Mouse (Mus musculus) neural tube, embryonic 13.5 days (tissue): ENCODE results near the gene Slc17a5. TPM values are rescaled to one million over a fixed set of nuclear protein-coding genes. Genes with fewer than 3 reads are reported as not detected.

Experiments used
- ATAC-seq: fragments of 200-750 bp; cut with Nextera tagmentation; 2 replicates; pipeline ENCODE4 v1.8.0; 2017; ENCODE audit warnings: low read depth, mild to moderate bottlenecking, moderate TSS enrichment, moderate library complexity
- H3K27ac ChIP-seq: fragments of 300-500 bp; sonication (generic); replicated peaks from 2 replicates; pipeline ENCODE4 v1.5.1; 2015; ENCODE audit warnings: moderate library complexity, mild to moderate bottlenecking, inconsistent platforms
- H3K27me3 ChIP-seq: fragments of 300-500 bp; sonication (generic); 2 replicates; pipeline ENCODE4 v1.6.1; 2015; ENCODE audit warnings: mild to moderate bottlenecking, inconsistent platforms
- H3K36me3 ChIP-seq: fragments of 300-500 bp; sonication (generic); 2 replicates; pipeline ENCODE4 v1.6.1; 2015; ENCODE audit warnings: mild to moderate bottlenecking, inconsistent platforms
- H3K4me1 ChIP-seq: fragments of 300-500 bp; sonication (generic); replicated peaks from 2 replicates; pipeline ENCODE4 v1.6.1; 2015; ENCODE audit warnings: inconsistent platforms
- H3K4me2 ChIP-seq: fragments of 300-500 bp; sonication (generic); 2 replicates; pipeline ENCODE4 v1.6.1; 2015; ENCODE audit warnings: inconsistent platforms, mild to moderate bottlenecking, moderate library complexity
- H3K4me3 ChIP-seq: fragments of 300-500 bp; sonication (generic); 2 replicates; pipeline ENCODE4 v1.5.1; 2015; ENCODE audit warnings: mild to moderate bottlenecking, inconsistent platforms
- H3K9ac ChIP-seq: fragments of 300-500 bp; sonication (generic); 2 replicates; pipeline ENCODE4 v1.6.1; 2015; ENCODE audit warnings: moderate library complexity, mild to moderate bottlenecking, inconsistent platforms
- H3K9me3 ChIP-seq: fragments of 300-500 bp; sonication (generic); 2 replicates; pipeline ENCODE4 v1.6.1; 2016; ENCODE audit warnings: inconsistent platforms
- WGBS: fragments of 180-500 bp; shearing (Covaris S2); methylation state at CpG from one replicate; pipeline ENCODE4 v1.1.7; 2015; 5-methylcytosine and 5-hydroxymethylcytosine counted together
- polyA plus RNA-seq: library from polyadenylated mRNA; unstranded; fragments of >200 nt; fragmentation: Nextera tagmentation; extraction: Ambion mirVana; gene quantifications from 2 replicates; pipeline ENCODE4 v1.2.1, GENCODE M21; 2015

Slc17a5 gene
- polyA plus RNA-seq, 1 experiment from 2014 or later = 15.6 TPM

DNA sequence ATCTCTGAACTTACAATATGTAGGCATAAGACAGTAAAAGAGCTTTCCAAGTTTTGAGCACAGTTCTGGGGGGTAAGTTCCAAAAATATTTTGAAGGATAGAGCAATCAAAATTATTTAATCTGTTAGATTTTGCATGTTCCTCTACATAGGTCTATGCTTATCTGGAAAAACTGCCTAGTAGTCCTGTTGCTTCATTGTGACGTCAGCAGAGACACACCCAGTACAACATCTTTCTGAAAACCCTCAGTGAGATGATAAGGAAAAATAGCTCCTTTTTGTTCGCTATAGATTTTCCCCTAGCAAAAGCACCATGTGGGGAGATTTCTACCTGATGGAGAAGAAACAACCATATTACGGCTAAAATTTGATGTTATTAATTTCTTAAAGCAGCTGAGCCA lies 7.4 kb upstream of the Slc17a5 start:
- Histone ChIP-seq H3K4me1 (no peaks in the 10 kb centered on the region), H3K27me3 (no peaks in the 10 kb centered on the region)
- no peak for ATAC-seq

DNA sequence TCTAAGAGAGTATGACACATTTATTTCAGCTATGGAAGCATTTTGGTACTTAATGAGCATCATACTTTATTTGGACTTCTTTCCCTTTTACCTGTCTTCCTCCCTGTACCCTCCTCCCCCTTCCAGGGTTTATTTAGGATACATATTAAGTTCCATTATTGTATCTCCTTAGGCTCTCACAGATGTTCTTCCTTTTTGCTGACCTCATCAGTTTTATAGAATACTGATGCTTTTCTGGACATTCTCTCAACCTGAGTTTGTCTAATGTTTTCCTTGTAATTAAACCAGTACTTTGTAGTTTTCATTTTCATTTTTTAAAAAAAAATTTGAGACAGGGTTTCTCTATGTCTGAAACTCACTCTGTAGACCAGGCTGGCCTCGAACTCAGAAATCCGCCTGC lies 2.6 kb upstream of the Slc17a5 start:
- ATAC-seq = no peak
- Histone ChIP-seq H3K4me2 (no peak overlapping the region), H3K4me1 (peaks cover 12% of the 10 kb centered on the region), H3K9me3 (no peaks in the 10 kb centered on the region), H3K36me3 (no peaks in the 10 kb centered on the region), H3K9ac (no peak overlapping the region), H3K27ac (no peak overlapping the region), H3K27me3 (no peaks in the 10 kb centered on the region), H3K4me3 (no peak overlapping the region)
- 94% methylated on average over 2 of the region's 2 CpGs for WGBS

More for the DNA sequence above, 7.4 kb upstream of the Slc17a5 start:
- Histone ChIP-seq H3K27ac (no peak overlapping the region), H3K36me3 (no peaks in the 10 kb centered on the region), H3K4me2 (no peak overlapping the region), H3K9ac (no peak overlapping the region), H3K9me3 (no peaks in the 10 kb centered on the region), H3K4me3 (no peak overlapping the region)
- WGBS = 91% methylated on average over 3 of the region's 3 CpGs

- Histone ChIP-seq H3K27me3 (no peaks in the 10 kb centered on the region), H3K4me2 (peak overlapping the region; percentile 61), H3K9me3 (no peaks in the 10 kb centered on the region), H3K9ac (peak overlapping the region; percentile 55; the same call in 1 of the 2 replicates), H3K4me3 (peak overlapping the region; percentile 63), H3K36me3 (peaks cover 7% of the 10 kb centered on the region), H3K4me1 (peaks cover 12% of the 10 kb centered on the region), H3K27ac (peak overlapping the region; percentile 78)
- peak; percentile 52 for ATAC-seq
- WGBS = 76% methylated on average over 10 of the region's 10 CpGs
Observed at GRCm38 (mm10) chr9:78588411-78589033, 681 bp upstream of the Slc17a5 start.

DNA sequence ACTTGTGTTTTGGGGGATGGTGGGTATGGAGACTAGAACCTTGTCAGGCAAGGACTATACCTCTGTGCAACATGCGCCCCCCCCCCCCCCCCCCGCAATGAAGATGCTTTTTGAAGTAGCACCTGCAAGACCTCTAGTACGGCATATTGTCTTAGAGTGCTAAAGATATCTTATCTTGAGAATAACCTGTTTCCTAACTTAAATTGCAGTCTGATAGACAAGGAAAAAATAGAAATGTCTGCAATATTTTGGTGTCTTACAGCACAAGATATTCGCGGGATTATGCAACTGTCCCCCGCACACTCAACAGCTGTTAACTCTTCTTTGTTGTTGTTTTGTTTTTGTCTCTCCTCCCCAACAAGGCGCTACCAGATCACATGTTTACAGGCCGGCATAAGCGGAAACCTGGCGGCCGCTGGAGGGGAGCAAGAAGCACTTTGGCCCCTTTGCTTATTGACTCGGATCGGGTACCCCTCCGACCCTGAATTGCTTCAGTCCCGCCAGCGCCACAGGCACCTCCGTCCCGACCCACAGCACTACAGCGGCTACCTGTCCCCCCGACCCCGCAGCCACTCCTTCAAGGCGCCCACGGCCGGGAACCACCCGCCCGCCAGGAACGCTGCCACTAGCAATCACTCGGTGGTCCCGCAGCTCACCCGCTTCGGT lies 490 bp downstream of the Slc17a5 start:
- peak; percentile 76 for ATAC-seq
- H3K4me3 ChIP-seq = peak overlapping the region; percentile 63
- peak overlapping the region; percentile 79 for H3K9ac ChIP-seq
- 1% methylated on average over 31 of the region's 31 CpGs for WGBS
- H3K27ac ChIP-seq = peak overlapping the region; percentile 78
- no peaks in the 10 kb centered on the region for H3K9me3 ChIP-seq
- H3K27me3 ChIP-seq = no peaks in the 10 kb centered on the region
- peaks cover 12% of the 10 kb centered on the region for H3K4me1 ChIP-seq
- H3K4me2 ChIP-seq = peak overlapping the region; percentile 61
- H3K36me3 ChIP-seq = peaks cover 11% of the 10 kb centered on the region

DNA sequence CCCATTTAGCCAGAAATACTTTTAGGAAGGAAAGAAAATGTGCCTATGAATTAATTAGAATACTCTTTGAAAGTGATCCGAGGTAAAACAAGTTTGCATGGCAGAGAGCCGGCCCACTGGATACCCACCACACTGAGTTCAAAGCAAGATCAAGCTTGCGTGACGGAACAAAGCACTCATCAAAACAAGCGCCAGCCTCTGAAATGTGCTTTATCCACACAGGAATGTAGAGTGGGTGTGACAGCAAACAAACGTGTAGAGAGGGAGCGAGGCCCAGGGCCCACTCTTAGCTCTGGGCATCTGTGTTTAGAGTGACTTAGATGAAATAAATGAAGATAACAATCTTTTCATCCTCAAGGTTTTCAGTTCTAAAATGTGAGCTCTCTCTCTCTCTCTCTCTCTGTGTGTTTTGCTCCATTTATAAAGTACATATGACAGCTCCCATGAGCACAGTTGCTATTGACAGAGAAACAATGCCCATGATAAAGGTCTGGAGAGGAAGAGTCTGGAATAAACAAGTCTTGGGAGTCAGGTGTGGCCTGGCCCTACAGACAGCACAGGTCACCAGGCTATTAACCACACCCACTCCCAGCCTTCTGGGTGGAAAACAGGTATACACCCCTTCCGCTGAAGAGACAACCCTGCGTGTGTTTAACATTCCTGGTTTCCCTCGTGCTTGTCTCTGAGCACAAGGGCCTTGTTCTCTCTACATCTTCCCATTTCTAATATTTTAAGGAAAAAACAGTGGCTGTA lies 8.0 kb downstream of the Slc17a5 start:
- no peak overlapping the region for H3K4me3 ChIP-seq
- H3K9ac ChIP-seq = no peak overlapping the region
- ATAC-seq = no peak
- peaks cover 42% of the 10 kb centered on the region for H3K36me3 ChIP-seq
- WGBS = 72% methylated on average over 10 of the region's 10 CpGs
- H3K9me3 ChIP-seq = no peaks in the 10 kb centered on the region
- no peaks in the 10 kb centered on the region for H3K27me3 ChIP-seq
- no peak overlapping the region for H3K4me2 ChIP-seq
- no peaks in the 10 kb centered on the region for H3K4me1 ChIP-seq
- no peak overlapping the region for H3K27ac ChIP-seq

- Histone ChIP-seq H3K4me3 (no peak overlapping the region), H3K36me3 (peaks cover 43% of the 10 kb centered on the region), H3K4me2 (no peak overlapping the region), H3K27ac (no peak overlapping the region), H3K4me1 (no peaks in the 10 kb centered on the region), H3K9ac (no peak overlapping the region), H3K27me3 (no peaks in the 10 kb centered on the region), H3K9me3 (no peaks in the 10 kb centered on the region)
- WGBS = 93% methylated on average over 7 of the region's 7 CpGs
- ATAC-seq = no peak
Observed at GRCm38 (mm10) chr9:78578824-78579223, 9.0 kb downstream of the Slc17a5 start.

GRCm38 (mm10) chr9:78576466-78576865 lies 11.4 kb downstream of the Slc17a5 start:
- no peaks in the 10 kb centered on the region for H3K27me3 ChIP-seq
- H3K9ac ChIP-seq = no peak overlapping the region
- no peaks in the 10 kb centered on the region for H3K9me3 ChIP-seq
- H3K4me1 ChIP-seq = no peaks in the 10 kb centered on the region
- H3K4me3 ChIP-seq = no peak overlapping the region
- peaks cover 49% of the 10 kb centered on the region for H3K36me3 ChIP-seq
- no peak overlapping the region for H3K4me2 ChIP-seq
- ATAC-seq = no peak
- WGBS = 88% methylated on average over 5 of the region's 5 CpGs
- no peak overlapping the region for H3K27ac ChIP-seq

GRCm38 (mm10) chr9:78569934-78570333 lies 17.9 kb downstream of the Slc17a5 start:
- 79% methylated on average over 9 of the region's 9 CpGs for WGBS
- Histone ChIP-seq H3K4me2 (no peak overlapping the region), H3K9ac (no peak overlapping the region), H3K36me3 (peaks cover 35% of the 10 kb centered on the region), H3K4me1 (no peaks in the 10 kb centered on the region), H3K4me3 (no peak overlapping the region), H3K9me3 (no peaks in the 10 kb centered on the region), H3K27ac (no peak overlapping the region), H3K27me3 (no peaks in the 10 kb centered on the region)
- ATAC-seq = no peak

DNA sequence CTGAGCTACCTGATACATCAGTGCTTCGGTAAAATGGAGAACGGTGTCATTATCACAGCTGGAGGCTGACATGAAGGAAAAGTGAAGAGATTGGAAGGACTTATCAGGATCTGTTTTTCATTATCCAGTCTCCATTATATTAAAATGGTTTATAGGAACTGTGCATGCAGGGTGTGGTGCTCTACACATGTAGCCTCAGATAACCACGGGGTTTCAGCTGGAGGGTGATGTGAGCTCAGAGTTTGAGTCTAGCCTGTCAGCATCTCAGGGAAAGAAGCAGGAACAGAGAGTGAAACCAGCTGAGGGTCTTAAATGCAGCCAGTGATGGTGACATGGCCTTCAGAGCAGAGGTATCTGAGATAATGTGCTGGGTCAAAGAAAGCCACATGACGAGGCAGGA lies 28.4 kb downstream of the Slc17a5 start:
- no peaks in the 10 kb centered on the region for H3K9me3 ChIP-seq

DNA sequence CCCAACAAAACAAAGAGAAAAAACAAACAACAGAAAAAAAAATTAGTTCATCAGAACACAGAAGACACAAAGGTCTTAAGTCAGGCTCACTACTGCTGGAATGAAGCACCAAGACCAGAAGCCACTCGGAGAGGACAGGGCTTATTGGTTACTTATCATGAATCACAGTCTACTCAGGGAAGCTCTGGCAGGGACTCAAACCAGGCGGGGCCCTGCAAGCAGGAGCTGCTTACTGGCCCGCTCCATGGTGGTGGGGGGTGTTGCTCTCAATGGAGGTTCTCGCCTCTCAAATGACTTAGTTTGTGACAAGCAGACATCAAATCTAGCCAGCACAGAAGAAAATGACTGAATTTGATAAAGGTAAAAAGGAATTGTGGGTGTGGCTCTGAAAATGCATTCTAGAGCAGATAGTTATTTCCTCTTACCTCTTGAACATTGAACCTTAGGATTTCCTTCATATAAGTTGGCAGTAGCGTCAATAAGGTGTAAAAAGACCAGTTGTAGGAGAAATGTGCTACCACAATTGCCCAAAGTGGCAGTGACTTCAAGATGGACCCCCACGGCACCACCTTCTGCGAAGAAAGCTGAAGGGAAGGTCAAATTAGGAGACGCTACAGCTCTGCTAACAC lies 29.1 kb downstream of the Slc17a5 start:
- ATAC-seq = no peak
- Histone ChIP-seq H3K27ac (no peak overlapping the region), H3K4me2 (no peak overlapping the region), H3K9me3 (no peaks in the 10 kb centered on the region), H3K27me3 (no peaks in the 10 kb centered on the region), H3K36me3 (peaks cover 24% of the 10 kb centered on the region), H3K9ac (no peak overlapping the region), H3K4me3 (no peak overlapping the region), H3K4me1 (no peaks in the 10 kb centered on the region)
- 89% methylated on average over 8 of the region's 8 CpGs for WGBS

More for the DNA sequence above, 28.4 kb downstream of the Slc17a5 start:
- 91% methylated on average over 4 of the region's 4 CpGs for WGBS
- Histone ChIP-seq H3K27me3 (no peaks in the 10 kb centered on the region), H3K27ac (no peak overlapping the region), H3K9ac (no peak overlapping the region), H3K4me2 (no peak overlapping the region), H3K4me1 (no peaks in the 10 kb centered on the region), H3K36me3 (peaks cover 24% of the 10 kb centered on the region), H3K4me3 (no peak overlapping the region)
- ATAC-seq = no peak

- ATAC-seq = no peak
- WGBS = 98% methylated on average over 1 of the region's 1 CpGs
- Histone ChIP-seq H3K4me3 (no peak overlapping the region), H3K9me3 (no peaks in the 10 kb centered on the region), H3K36me3 (peaks cover 33% of the 10 kb centered on the region), H3K4me1 (no peaks in the 10 kb centered on the region), H3K9ac (no peak overlapping the region), H3K4me2 (no peak overlapping the region), H3K27me3 (no peaks in the 10 kb centered on the region), H3K27ac (no peak overlapping the region)
Observed at GRCm38 (mm10) chr9:78557041-78557440, 30.8 kb downstream of the Slc17a5 start.

DNA sequence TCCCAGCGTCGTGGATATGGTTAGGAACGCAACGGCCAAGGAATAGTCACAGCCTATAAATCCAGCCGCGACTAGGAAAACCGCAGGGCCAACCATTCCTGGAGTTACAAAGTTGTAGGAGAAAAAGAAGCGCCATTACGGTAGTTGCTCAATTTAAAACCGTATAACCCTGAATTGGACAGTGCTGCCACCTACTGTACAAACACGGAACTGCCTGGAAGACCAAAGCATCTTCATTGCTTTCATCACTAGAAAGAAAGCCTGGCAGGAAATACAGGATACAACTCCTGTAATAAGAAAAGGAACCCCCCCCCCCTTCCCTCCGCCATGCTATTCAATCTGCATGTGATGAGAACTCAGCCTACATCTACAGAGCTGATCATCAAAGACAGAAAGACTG lies 34.9 kb downstream of the Slc17a5 start:
- Histone ChIP-seq H3K36me3 (peaks cover 33% of the 10 kb centered on the region), H3K27me3 (no peaks in the 10 kb centered on the region), H3K9ac (no peak overlapping the region), H3K4me1 (no peaks in the 10 kb centered on the region), H3K4me3 (no peak overlapping the region), H3K4me2 (no peak overlapping the region), H3K27ac (no peak overlapping the region), H3K9me3 (no peaks in the 10 kb centered on the region)
- ATAC-seq = peak; percentile 32; the same call in 1 of the 2 replicates
- 47% methylated on average over 12 of the region's 12 CpGs for WGBS
